Mouse (Mus musculus): ENCODE measurements around the gene Coro2b.

The Coro2b gene

DNA sequence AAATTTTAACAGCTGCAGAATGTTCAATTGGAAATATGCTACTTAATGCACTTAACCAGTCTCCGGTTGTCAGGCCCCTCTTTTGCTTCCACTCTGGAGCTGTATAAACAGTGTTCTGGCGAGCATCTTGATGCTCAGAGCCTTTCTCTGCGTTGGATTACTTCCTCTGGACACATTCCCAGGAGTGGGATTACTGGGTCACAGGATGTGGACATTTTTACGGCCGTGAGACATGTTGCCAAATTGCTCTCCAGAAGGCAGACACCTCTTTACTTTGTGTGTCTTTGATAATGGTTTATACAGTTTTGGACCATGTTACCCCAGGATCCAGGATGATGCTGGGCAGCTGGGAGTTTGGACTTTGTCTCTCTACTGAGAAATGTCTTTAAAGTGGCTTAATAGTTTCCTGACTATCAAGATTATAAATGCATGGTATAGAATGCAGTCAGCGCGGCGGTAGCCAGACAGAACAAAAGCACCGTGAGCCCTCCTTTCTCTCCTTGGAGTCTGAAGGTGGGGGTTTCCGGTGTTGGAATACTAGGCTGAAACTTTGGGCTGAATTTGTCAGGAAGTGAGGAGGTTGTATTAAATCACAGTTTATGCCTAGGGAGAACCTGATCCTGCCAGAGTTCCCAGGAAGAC is 23.2 kb downstream of the Coro2b start:
- no peak for DNase-seq (ENCODE audit: low spot score)

GRCm38 (mm10) chr9:62510530-62510936 is 26.3 kb downstream of the Coro2b start:
- no peak for DNase-seq (ENCODE audit: low spot score)

DNA sequence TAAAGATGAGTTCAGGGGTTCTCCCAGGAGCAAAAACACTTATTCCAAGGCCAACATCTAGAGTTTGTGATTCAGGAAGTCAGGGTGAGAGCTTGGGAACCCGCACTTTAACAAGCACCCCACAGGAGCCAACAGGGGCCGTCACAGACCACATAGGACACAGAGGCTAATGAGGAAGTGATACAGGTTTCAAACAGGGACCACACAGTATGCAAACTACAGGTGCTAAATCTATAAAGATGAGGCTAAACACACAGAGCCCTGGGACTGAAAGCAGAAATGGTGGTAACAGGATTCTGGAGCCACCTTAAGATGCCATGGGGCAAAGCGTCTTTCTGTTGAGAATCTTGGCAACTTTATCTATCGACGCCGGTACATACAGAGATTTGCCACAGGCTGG is 27.2 kb downstream of the Coro2b start:
- DNase-seq (ENCODE audit: low spot score), result no peak

DNA sequence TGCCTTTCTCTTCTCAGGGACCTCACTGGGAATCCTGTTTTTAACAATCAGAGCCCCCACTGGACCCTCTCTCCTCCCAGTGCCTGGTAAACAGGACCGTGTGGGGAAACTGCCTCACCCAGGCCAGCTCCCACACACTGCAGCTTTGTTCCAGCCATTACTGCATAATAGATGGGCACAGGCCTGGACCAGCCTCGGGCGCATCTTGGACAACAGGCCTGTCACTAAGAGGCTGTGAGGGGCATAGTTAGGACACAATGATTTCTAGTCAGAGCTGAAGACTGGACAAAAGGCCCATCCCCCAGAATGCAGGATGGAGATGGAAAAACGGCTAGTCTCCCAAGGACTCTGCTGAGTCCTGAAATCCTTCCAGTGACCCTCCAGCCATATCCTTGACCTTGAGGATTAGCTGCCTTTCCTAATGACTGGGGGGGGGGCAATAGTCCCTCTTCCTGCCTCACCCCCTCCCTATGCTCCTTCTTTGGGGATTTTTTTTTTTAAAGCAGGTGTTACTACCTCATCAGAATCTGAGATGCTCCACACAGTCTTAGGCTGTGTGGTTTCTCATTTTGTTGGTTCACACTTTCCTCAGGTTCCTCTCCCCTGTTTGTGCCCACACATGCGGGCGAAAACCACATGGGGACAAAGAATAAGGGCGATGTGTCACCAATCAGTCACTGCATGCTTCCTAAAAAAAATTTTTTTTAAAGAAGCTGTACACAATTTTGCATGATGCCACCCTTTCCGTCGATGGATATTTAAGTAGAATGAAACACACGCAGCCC is 27.9 kb downstream of the Coro2b start:
- DNase-seq (ENCODE audit: low spot score), result no peak

DNA sequence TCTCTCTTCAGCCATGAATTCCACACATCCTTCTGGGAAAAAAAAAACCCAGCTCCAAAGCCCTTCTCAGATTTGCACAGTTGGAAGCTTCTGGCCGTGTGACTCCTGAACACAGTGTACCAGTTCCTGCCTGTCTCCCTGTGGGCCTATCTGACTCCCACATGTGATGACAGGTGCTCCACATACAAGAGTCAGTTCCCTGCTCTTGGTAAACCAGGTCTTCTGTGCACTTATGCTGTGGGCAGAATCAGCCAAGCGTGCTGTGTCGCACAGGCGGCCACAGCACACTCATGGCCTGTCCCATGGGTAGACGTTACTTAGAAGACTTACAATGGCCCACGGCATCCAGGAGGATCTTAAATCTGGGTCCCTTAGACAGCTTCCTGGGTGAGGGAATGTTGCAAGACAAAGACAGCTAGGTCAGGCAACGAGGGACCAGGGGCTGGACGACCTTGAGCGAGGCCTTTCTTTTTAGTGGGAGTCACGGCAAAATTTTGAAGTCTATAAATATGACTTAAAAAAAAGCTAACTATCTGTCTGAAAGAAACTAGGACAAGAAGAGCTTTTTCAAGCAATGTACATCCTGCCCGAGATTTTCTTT is 30.3 kb downstream of the Coro2b start:
- DNase-seq (ENCODE audit: low spot score), result no peak

- no peak for DNase-seq (ENCODE audit: low spot score)
Observed at GRCm38 (mm10) chr9:62504129-62504528, 32.7 kb downstream of the Coro2b start.

- DNase-seq (ENCODE audit: low spot score), result no peak
Observed at GRCm38 (mm10) chr9:62502361-62502760, 34.5 kb downstream of the Coro2b start.

DNA sequence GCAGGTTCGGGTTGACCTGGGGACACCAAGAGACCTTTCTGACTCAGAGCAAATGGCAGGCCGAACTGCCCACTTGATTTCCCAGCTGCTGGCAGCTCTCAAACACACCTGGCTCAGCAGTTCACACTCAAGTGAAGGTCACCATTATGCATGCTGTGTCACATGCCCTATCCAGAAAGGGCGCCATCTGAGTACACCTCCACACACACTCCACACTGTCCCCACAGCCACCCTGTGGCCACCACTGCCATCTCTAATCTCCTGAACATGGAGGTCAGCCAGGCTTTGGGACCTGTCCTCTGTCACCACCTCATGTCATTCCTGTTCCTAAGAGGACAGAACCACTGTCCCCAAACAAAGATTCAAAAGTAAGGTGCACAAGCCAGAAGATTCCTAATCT is 35.3 kb downstream of the Coro2b start:
- DNase-seq (ENCODE audit: low spot score), result no peak

- DNase-seq (ENCODE audit: low spot score), result no peak
Observed at GRCm38 (mm10) chr9:62500007-62500406, 36.8 kb downstream of the Coro2b start.

- DNase-seq (ENCODE audit: low spot score), result no peak
Observed at GRCm38 (mm10) chr9:62498945-62499344, 37.9 kb downstream of the Coro2b start.

DNA sequence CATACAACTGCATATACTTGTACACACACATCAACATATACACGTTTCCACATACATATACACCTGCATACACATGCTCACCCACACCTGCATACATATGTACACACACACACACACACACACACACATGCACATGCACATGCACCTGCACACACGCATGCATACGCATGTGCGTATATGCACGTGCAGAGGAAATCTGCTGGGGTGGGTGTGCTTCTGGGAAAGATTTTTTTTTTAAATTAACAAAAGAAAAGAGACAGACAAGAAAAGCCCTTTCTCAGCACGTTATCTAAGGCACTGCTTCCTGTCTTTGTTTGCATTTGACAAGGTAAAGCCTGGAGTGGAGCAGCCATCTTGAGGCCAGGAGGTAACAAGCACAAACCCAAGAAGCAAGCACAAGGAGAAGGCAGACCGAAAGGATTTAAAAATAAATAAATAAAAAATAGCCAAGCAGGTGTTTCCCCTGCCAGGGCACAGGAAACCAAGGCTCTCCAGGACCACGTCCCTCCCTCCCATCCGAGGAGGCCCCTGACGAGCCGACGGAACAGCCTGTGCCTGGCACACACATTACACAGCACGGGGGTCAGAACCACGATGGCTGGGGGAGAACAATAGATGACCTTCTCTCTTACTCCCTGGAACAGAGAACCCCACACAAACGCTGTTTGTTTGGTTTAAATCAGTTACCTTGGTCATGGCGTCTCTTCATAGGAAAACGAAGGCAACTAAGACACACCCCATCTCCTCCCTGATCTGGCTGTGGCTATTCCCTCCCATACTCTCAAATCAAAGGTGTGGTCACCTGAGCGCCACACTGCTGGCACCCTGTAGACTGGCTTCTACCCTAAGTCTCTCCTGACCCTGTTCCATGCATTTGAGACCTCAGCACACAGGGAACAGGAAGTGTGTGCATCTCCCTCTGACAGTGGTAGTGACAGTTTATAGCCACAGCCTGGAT is 39.4 kb downstream of the Coro2b start:
- DNase-seq (ENCODE audit: low spot score), result no peak

- no peak for DNase-seq (ENCODE audit: low spot score)
Observed at GRCm38 (mm10) chr9:62492306-62492990, 44.4 kb downstream of the Coro2b start.

GRCm38 (mm10) chr9:62491611-62492010 is 45.2 kb downstream of the Coro2b start:
- no peak for DNase-seq (ENCODE audit: low spot score)

DNA sequence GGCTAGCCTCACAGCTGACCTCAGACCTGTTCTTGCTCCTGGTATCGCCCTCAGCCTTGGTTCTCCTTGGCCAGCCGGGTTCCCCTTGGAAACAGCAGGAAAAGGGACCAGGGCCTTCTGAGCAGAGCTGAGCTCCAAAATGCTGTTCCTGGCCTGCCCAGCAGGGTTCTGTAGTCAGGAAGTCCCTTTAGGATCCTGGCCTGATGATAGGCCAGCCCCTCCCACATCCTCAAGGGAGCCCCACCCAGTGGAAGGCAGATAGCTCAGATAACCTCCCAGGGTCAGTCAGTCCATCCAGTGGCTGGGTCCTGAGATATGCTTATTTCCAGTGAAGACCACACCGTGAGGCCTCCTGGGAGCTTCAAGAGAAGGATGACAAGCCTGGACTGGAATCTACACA is 45.7 kb downstream of the Coro2b start:
- DNase-seq (ENCODE audit: low spot score), result peak; percentile 63

- no peak for DNase-seq (ENCODE audit: low spot score)
Observed at GRCm38 (mm10) chr9:62484107-62484506, 52.7 kb downstream of the Coro2b start.

- no peak for DNase-seq (ENCODE audit: low spot score)
Observed at GRCm38 (mm10) chr9:62482788-62483187, 54.1 kb downstream of the Coro2b start.

DNA sequence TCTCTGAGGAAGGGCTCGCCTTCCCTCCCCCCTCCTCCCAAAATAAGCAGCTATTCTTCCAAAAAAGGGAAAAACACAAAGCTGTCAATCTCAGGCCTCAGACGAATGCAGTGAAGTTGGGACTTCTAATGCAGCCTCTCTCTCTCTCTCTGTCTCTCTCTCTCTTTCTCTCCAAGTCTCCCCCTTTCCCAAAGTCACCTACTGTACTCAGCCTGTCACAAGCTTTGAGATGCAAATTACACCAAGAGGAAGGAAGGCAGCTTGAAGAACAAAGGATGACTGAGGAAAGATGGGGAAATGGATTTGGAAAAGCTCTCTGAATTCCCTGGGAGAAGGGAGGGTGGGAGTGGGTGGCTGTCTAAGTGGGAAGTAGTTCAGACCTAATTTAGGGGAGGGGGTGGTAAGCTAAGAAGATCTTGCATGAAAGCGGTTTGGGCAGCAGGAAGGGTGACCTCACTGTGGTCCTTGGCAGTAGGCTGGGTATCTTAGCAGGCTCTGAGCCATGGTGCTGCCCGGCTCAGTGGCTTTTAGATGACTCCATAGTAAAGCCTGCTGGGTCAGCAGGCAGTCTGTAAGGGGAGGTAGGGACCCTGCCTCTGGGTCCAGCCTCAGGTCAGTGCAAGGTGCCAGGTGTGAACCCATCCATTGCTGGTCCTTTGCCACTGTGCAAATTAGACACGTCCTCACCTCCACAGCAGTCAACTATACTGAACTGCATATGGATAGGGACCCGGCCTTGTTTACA is 55.8 kb downstream of the Coro2b start:
- no peak for DNase-seq (ENCODE audit: low spot score)

GRCm38 (mm10) chr9:62480149-62480548 is 56.7 kb downstream of the Coro2b start:
- no peak for DNase-seq (ENCODE audit: low spot score)

DNA sequence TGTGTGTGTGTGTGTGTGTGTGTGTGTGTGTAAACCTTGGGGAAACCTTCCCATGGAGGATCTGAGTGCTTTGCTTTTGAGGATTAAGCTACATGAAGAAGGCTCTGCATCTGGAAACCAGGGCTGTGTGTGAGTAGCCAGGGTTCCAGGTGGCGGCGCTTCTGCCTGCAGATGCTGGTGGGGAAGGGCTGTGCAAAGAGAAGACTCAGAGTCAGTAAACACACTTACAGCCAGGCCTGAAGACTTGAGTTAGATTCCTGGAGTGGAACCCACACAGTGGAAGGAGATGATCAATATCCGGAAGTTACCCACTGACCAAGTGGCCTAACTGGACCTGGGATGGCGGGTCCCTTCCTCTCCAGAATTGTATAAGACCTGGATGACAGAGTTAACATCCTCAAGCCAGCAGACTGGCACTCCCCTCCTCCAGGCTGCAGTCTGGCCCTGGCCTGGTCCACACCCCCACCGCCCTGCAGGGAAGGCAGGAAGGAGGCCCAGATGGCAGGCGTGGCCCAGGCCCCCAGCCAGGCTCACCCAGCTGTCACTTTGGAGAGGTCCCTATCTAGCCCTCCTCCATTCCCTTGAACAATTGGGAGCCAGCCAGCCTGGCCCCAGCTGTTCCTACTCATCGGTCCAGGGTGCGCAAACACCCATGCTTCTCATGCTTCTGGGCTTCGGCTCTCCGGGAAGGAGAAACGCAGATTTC is 59.9 kb downstream of the Coro2b start:
- DNase-seq (ENCODE audit: low spot score), result peak; percentile 81

- no peak for DNase-seq (ENCODE audit: low spot score)
Observed at GRCm38 (mm10) chr9:62474206-62474605, 62.6 kb downstream of the Coro2b start.
